Mouse (Mus musculus) olfactory bulb, adult 2 months (tissue): ENCODE results near the gene Spag4.

Experiments used
- CTCF ChIP-seq: fragments of 200-500 bp; IDR thresholded peaks from 2 replicates; pipeline ENCODE4 v1.5.1; 2012; ENCODE audit warnings: low read depth, mild to moderate bottlenecking, low read length, moderate library complexity; ENCODE audit not compliant: insufficient read depth
- POLR2A ChIP-seq: fragments of 200-500 bp; IDR thresholded peaks from 2 replicates; pipeline ENCODE4 v1.6.1; 2012; ENCODE audit warnings: mild to moderate bottlenecking, low read depth, low read length, moderate library complexity; ENCODE audit not compliant: insufficient read depth

DNA sequence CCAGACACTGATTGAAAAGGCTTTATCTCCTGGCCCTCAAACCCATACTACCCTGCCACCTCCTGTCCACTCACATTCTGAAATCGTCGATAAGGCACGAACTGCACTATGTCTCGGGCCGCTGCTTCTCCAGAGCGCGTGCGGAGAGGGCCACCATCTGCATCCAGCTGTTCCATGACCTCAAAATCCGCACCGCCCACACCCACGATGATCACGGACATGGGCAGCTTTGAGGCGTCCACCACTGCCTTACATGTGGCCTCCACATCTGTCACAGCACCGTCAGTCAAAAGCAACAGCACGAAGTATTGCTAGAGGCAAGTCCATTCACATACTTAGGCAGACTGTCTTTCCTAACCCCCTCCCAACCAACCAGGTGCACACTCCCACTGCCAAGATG, 8.8 kb downstream of the Spag4 start:
- TF ChIP-seq POLR2A, result no peak
- no peak for TF ChIP-seq CTCF
